Mouse (Mus musculus): Measurements from ENCODE around the gene Caly.
A peak's percentile ranks its signal among the peaks of the same experiment; 100 is the strongest.

The Caly gene

GRCm38 (mm10) chr7:140090601-140091000 is 8.3 kb upstream of the Caly start:
- no peak for DNase-seq (ENCODE audit: extremely low spot score, low spot score)

GRCm38 (mm10) chr7:140081408-140082241 is 723 bp downstream of the Caly start:
- no peak for DNase-seq (ENCODE audit: extremely low spot score, low spot score)

GRCm38 (mm10) chr7:140080503-140081156 is 1.7 kb downstream of the Caly start:
- peak; percentile 85 for DNase-seq (ENCODE audit: extremely low spot score, low spot score)

GRCm38 (mm10) chr7:140078711-140079110 is 3.6 kb downstream of the Caly start:
- peak; percentile 67 for DNase-seq (ENCODE audit: extremely low spot score, low spot score)

- no peak for DNase-seq (ENCODE audit: extremely low spot score, low spot score)
These were observed 4.7 kb downstream of the Caly start for GRCm38 (mm10) chr7:140077698-140078097.

GRCm38 (mm10) chr7:140070042-140070711 is 12.2 kb downstream of the Caly start:
- peak; percentile 45 for DNase-seq (ENCODE audit: extremely low spot score, low spot score)

GRCm38 (mm10) chr7:140067397-140067796 is 15.0 kb downstream of the Caly start:
- no peak for DNase-seq (ENCODE audit: extremely low spot score, low spot score)

GRCm38 (mm10) chr7:140063092-140063491 is 19.3 kb downstream of the Caly start:
- peak; percentile 73 for DNase-seq (ENCODE audit: extremely low spot score, low spot score)

GRCm38 (mm10) chr7:140062307-140062706 is 20.0 kb downstream of the Caly start:
- DNase-seq (ENCODE audit: extremely low spot score, low spot score) = peak; percentile 38

GRCm38 (mm10) chr7:140061832-140062130 is 20.6 kb downstream of the Caly start:
- no peak for DNase-seq (ENCODE audit: extremely low spot score, low spot score)

- DNase-seq (ENCODE audit: extremely low spot score, low spot score) = peak; percentile 77
These were observed 21.2 kb downstream of the Caly start for GRCm38 (mm10) chr7:140060936-140061831.

- DNase-seq (ENCODE audit: extremely low spot score, low spot score) = no peak
These were observed 22.7 kb downstream of the Caly start for GRCm38 (mm10) chr7:140059601-140060000.

- no peak for DNase-seq (ENCODE audit: extremely low spot score, low spot score)
These were observed 23.8 kb downstream of the Caly start for GRCm38 (mm10) chr7:140058528-140058927.

GRCm38 (mm10) chr7:140057413-140058407 is 24.6 kb downstream of the Caly start:
- peak; percentile 85 for DNase-seq (ENCODE audit: extremely low spot score, low spot score)

GRCm38 (mm10) chr7:140054124-140054523 is 28.2 kb downstream of the Caly start:
- no peak for DNase-seq (ENCODE audit: extremely low spot score, low spot score)

- DNase-seq (ENCODE audit: extremely low spot score, low spot score) = peak; percentile 75
These were observed 33.1 kb downstream of the Caly start for GRCm38 (mm10) chr7:140049115-140049689.

- peak; percentile 61 for DNase-seq (ENCODE audit: extremely low spot score, low spot score)
These were observed 33.8 kb downstream of the Caly start, which contains the start of gene Msx3 for GRCm38 (mm10) chr7:140048361-140049114. Msx3 (minus strand) TSS chr7:140049089.

- peak; percentile 68 for DNase-seq (ENCODE audit: extremely low spot score, low spot score)
These were observed 34.5 kb downstream of the Caly start for GRCm38 (mm10) chr7:140047811-140048311.

- DNase-seq (ENCODE audit: extremely low spot score, low spot score) = no peak
These were observed 36.8 kb downstream of the Caly start for GRCm38 (mm10) chr7:140045546-140045945.
